Mouse (Mus musculus): ENCODE measurements around the gene Pdk2. TPM values are rescaled to one million over a fixed set of nuclear protein-coding genes. Genes with fewer than 3 reads are reported as not detected.

The Pdk2 gene
- polyA plus RNA-seq, 1 experiment from 2014 or later, result 13.9 TPM

DNA sequence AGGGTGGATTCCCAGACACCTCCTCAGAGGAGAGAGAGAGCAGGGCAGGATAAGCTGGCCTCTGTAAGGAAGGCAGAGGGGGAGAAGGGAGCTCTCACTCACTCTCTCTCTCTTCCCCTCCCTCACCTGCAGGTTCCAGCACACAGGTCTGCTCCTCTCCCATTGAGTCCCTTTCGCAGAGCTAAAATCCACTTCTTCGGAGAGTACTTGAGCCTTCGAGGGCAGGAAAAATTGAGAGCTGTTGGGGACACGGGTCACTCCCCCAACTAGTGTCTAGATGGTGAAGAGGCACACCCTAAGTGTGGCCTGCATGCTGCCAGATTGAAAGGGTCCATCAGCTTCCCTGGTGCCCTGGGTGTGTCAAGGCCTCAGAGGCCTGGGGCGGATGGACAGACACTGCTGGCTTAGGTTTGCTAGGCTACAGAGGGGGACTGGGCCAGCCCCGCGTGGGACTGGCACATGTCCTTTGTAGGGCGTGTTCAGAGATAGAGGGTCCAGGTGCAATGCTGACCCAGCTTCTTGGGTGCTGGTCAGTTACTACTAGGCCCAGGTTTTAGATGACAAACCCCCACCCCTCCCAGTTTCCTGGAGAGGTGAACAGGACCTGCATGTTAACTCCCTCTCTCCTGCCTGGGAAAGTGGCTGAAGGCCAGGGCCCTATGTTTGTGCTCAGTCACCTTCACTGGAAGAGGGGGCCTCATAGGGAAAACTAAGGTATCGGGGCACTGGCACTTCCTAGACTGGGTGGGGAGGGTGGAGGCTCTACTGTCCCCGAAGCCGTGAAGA, 15.7 kb downstream of the Pdk2 start:
- Histone ChIP-seq H3K36me3 (ENCODE audit: control insufficient read depth, insufficient read depth) (peaks cover 47% of the 10 kb centered on the region), H3K9me3 (replicated peaks; ENCODE audit: control insufficient read depth, low read length) (no peaks in the 10 kb centered on the region), H3K4me2 (ENCODE audit: low read depth, low read length) (no peak overlapping the region), H3K4me3 (ENCODE audit: low read depth, low read length) (no peak overlapping the region), H3K27ac (ENCODE audit: low read length) (peak overlapping the region; percentile 16; the same call in 1 of the 2 replicates), H3K9ac (ENCODE audit: low read depth, low read length) (no peak overlapping the region), H3K27me3 (ENCODE audit: control insufficient read depth, insufficient read depth, low read depth, low read length) (no peaks in the 10 kb centered on the region), H3K4me1 (ENCODE audit: control insufficient read depth, low read depth, low read length) (peaks cover 5% of the 10 kb centered on the region; the same call in 1 of the 2 replicates)
- ATAC-seq (ENCODE audit: low read depth), result no peak
- WGBS (ENCODE audit: insufficient replicate concordance), result 79% methylated on average over 11 of the region's 11 CpGs

DNA sequence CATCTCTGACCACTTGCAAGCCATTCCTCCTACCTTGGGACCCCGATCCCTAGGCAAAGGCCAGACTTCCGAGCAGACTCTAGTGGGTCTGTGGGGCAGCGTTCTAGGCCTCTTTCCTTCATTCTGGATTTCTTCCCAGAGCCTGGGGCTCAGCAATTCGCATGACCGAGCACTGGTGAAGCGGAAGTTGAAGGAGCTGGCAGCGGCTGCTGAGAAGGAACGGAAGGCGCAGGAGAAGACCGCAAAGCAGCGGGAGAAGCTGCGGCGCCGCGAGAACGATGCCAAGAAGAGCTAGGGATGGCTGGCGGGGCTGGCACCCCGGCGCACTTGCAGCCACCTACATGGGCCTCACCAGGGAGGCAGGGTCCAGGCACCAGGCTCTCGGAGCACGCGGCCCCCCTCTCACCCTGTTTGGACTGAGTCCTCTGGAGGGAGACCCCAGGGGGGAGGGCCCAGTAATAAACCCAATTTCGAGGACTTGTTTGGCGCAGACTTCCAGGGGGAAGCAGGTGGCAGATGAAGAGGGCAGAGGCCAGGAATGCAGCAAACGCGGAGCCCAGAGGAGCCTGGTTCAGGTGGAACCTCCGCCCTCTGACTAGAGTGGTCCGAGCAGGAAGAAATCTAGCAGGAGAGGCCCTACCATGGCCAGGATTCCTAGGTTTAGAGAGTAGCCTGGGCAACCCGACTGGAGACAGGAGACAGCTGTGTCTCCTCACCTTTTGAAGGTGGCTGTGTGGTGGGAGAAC, 16.5 kb downstream of the Pdk2 start:
- peaks cover 53% of the 10 kb centered on the region for H3K36me3 ChIP-seq (ENCODE audit: control insufficient read depth, insufficient read depth)
- WGBS (ENCODE audit: insufficient replicate concordance), result 79% methylated on average over 29 of the region's 29 CpGs
- H3K9ac ChIP-seq (ENCODE audit: low read depth, low read length), result no peak overlapping the region
- H3K9me3 ChIP-seq (replicated peaks; ENCODE audit: control insufficient read depth, low read length), result no peaks in the 10 kb centered on the region
- ATAC-seq (ENCODE audit: low read depth), result no peak
- no peak overlapping the region for H3K4me3 ChIP-seq (ENCODE audit: low read depth, low read length)
- peaks cover 5% of the 10 kb centered on the region; the same call in 1 of the 2 replicates for H3K4me1 ChIP-seq (ENCODE audit: control insufficient read depth, low read depth, low read length)
- no peak overlapping the region for H3K4me2 ChIP-seq (ENCODE audit: low read depth, low read length)
- no peaks in the 10 kb centered on the region; the same call in 1 of the 2 replicates for H3K27me3 ChIP-seq (ENCODE audit: control insufficient read depth, insufficient read depth, low read depth, low read length)
- H3K27ac ChIP-seq (ENCODE audit: low read length), result no peak overlapping the region

DNA sequence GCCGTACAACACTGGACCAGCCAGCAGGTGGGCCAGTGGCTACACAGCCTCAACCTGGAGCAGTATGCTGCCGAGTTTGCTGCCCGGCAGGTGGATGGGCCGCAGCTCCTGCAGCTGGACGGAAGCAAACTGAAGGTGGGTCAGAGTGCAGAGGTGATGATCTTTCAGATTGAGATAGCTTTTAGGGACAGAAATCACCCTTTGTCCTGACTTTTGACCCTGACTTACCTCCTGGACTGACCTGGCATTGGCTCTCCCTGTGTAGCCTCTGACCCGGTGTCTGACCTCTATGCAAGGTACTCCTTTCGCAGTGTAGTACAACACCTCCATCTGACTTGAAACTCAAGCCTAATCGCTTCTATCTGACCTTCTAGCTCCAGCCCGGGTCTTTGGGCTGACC, 17.7 kb downstream of the Pdk2 start:
- Histone ChIP-seq H3K27ac (ENCODE audit: low read length) (no peak overlapping the region), H3K9ac (ENCODE audit: low read depth, low read length) (no peak overlapping the region), H3K4me3 (ENCODE audit: low read depth, low read length) (no peak overlapping the region), H3K4me2 (ENCODE audit: low read depth, low read length) (no peak overlapping the region), H3K9me3 (replicated peaks; ENCODE audit: control insufficient read depth, low read length) (no peaks in the 10 kb centered on the region), H3K4me1 (ENCODE audit: control insufficient read depth, low read depth, low read length) (peaks cover 5% of the 10 kb centered on the region; the same call in 1 of the 2 replicates), H3K36me3 (ENCODE audit: control insufficient read depth, insufficient read depth) (peaks cover 63% of the 10 kb centered on the region), H3K27me3 (ENCODE audit: control insufficient read depth, insufficient read depth, low read depth, low read length) (peaks cover 4% of the 10 kb centered on the region; the same call in 1 of the 2 replicates)
- WGBS (ENCODE audit: insufficient replicate concordance), result 86% methylated on average over 9 of the region's 9 CpGs
- no peak for ATAC-seq (ENCODE audit: low read depth)

DNA sequence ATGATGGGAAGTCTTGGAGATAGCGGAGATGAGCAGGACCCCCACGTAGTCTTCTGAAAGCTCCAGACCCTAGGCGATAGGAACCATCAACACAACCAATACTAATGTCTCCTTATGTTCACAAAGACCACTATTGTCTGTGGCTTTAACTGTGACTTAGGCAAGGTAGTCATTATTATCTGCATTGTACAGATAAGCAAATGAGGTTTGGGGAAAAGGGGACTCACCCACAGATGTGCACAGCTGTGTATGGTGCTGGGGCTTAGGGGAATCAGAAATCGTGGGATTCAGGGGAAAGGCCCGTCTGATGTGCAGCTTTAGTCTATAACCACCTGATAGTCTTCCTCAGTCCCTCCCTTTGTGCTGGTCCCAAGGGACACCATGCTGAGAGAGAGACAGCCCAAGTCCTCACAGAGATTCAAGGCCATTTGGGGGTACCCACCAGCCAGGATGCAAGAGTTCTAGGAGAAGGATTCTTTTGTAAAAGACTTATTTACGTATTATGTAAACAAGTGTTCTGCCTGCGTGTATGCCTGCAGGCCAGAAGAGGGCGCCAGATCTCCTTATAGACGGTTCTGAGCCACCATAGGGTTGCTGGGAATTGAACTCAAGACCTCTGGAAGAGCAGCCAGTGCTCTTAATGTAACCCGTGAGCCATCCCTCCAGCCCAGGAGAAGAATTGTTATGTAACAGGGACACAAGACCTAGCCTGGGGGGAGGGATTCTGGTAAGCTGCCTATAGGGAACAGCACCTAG, 18.7 kb downstream of the Pdk2 start:
- Histone ChIP-seq H3K4me2 (ENCODE audit: low read depth, low read length) (no peak overlapping the region), H3K27me3 (ENCODE audit: control insufficient read depth, insufficient read depth, low read depth, low read length) (peaks cover 4% of the 10 kb centered on the region; the same call in 1 of the 2 replicates), H3K36me3 (ENCODE audit: control insufficient read depth, insufficient read depth) (peaks cover 65% of the 10 kb centered on the region), H3K9ac (ENCODE audit: low read depth, low read length) (no peak overlapping the region), H3K4me1 (ENCODE audit: control insufficient read depth, low read depth, low read length) (peaks cover 5% of the 10 kb centered on the region; the same call in 1 of the 2 replicates), H3K4me3 (ENCODE audit: low read depth, low read length) (no peak overlapping the region), H3K27ac (ENCODE audit: low read length) (no peak overlapping the region), H3K9me3 (replicated peaks; ENCODE audit: control insufficient read depth, low read length) (no peaks in the 10 kb centered on the region)
- 61% methylated on average over 10 of the region's 10 CpGs for WGBS (ENCODE audit: insufficient replicate concordance)
- ATAC-seq (ENCODE audit: low read depth), result no peak

DNA sequence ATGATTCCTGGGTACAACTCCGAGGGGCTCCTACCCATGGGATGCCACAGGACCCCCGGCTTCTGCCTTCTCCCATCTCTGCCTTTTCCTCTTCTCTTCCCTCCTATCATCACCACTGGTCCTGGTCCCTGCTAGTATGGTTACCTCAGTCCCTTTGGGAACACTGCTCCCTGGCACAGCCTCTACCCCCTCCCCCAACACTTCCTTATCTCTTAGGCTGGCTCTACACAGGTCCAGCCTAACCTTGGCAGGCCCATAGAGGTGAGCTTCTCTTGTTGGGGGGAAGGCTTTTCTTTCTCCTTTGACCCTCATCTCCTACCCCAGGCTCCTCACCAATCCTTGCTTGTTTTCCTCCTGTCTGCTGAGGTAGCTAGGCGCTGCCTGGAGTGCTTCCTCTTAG, 25.7 kb downstream of the Pdk2 start:
- no peak for ATAC-seq (ENCODE audit: low read depth)
- 73% methylated on average over 3 of the region's 3 CpGs for WGBS (ENCODE audit: insufficient replicate concordance)
- Histone ChIP-seq H3K27ac (ENCODE audit: low read length) (no peak overlapping the region; the same call in 1 of the 2 replicates), H3K4me1 (ENCODE audit: control insufficient read depth, low read depth, low read length) (peaks cover 40% of the 10 kb centered on the region), H3K4me3 (ENCODE audit: low read depth, low read length) (no peak overlapping the region), H3K27me3 (ENCODE audit: control insufficient read depth, insufficient read depth, low read depth, low read length) (peaks cover 4% of the 10 kb centered on the region; the same call in 1 of the 2 replicates), H3K9ac (ENCODE audit: low read depth, low read length) (peak overlapping the region; percentile 16), H3K36me3 (ENCODE audit: control insufficient read depth, insufficient read depth) (peaks cover 33% of the 10 kb centered on the region), H3K9me3 (replicated peaks; ENCODE audit: control insufficient read depth, low read length) (no peaks in the 10 kb centered on the region), H3K4me2 (ENCODE audit: low read depth, low read length) (0 out of 2 replicates have a peak overlapping the region, but pooled peaks have one; percentile 4)

DNA sequence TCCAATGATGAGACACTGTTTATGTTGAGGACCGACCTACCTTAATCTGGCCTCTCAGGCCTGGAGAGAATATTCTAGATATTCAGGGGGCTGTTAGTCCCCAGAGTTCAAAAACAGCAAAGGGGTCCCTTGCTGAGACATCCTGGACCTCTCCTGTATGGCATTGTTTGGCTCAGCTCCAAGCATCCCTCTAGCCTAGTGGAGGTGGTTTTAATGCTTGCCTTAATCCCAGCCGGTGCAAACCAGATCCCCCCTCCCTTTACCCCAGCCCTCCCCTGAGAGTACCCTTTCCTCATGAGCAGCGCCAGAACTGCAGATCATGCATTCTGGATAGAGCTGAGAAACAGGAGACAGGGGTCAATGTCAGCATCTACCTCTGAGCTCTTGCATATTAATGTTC, 28.7 kb downstream of the Pdk2 start:
- Histone ChIP-seq H3K4me3 (ENCODE audit: low read depth, low read length) (peak overlapping the region; percentile 71), H3K36me3 (ENCODE audit: control insufficient read depth, insufficient read depth) (peaks cover 16% of the 10 kb centered on the region), H3K4me1 (ENCODE audit: control insufficient read depth, low read depth, low read length) (peaks cover 60% of the 10 kb centered on the region), H3K9me3 (replicated peaks; ENCODE audit: control insufficient read depth, low read length) (no peaks in the 10 kb centered on the region), H3K9ac (ENCODE audit: low read depth, low read length) (peak overlapping the region; percentile 66), H3K4me2 (ENCODE audit: low read depth, low read length) (peak overlapping the region; percentile 70), H3K27ac (ENCODE audit: low read length) (peak overlapping the region; percentile 98), H3K27me3 (ENCODE audit: control insufficient read depth, insufficient read depth, low read depth, low read length) (no peaks in the 10 kb centered on the region)
- ATAC-seq (ENCODE audit: low read depth), result no peak
- WGBS (ENCODE audit: insufficient replicate concordance), result 28% methylated on average over 3 of the region's 3 CpGs

DNA sequence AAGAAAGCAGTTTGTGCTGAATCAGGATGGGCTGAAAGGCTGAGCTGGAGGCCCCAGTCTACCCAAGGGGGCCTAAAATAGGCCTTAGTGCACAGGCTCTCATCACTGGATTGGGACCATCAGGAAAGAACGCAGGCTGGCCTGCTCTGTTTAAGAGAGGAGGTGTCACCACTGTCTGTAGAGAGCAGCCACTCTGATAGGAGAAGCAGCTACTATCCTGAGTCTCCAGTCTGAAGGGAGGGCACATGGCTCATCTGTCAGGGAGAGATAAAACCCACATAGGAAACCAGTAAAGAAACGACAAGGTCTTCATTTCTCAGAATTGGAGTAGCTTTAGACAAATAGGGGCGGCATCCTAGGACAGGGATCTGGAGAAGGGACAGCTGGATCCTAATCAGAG, 29.1 kb downstream of the Pdk2 start:
- Histone ChIP-seq H3K27me3 (ENCODE audit: control insufficient read depth, insufficient read depth, low read depth, low read length) (no peaks in the 10 kb centered on the region), H3K4me1 (ENCODE audit: control insufficient read depth, low read depth, low read length) (peaks cover 64% of the 10 kb centered on the region), H3K4me2 (ENCODE audit: low read depth, low read length) (peak overlapping the region; percentile 70), H3K9me3 (replicated peaks; ENCODE audit: control insufficient read depth, low read length) (no peaks in the 10 kb centered on the region), H3K27ac (ENCODE audit: low read length) (peak overlapping the region; percentile 98), H3K36me3 (ENCODE audit: control insufficient read depth, insufficient read depth) (peaks cover 13% of the 10 kb centered on the region), H3K4me3 (ENCODE audit: low read depth, low read length) (peak overlapping the region; percentile 71), H3K9ac (ENCODE audit: low read depth, low read length) (peak overlapping the region; percentile 85)
- peak; percentile 96 for ATAC-seq (ENCODE audit: low read depth)
- 19% methylated on average over 3 of the region's 3 CpGs for WGBS (ENCODE audit: insufficient replicate concordance)

DNA sequence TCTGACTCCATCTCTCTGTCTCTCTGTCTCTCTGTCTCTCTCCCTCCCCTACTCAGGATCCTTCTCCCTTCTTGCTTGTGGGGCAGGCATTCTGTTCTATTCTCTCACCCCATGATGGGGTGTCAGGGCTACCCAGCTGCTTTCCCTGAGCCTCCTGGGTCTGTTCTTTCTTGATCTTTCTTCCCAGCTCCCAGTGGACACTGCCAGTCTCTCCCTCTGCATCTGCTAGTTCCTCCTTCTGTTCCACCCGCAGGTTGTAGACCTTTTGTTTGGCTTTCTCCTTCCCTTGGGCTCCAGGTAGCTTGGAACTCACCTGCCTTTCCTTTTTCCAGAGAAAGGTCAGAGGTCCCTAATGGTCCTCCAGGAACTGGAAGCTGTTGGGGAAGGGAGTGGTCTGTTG, 29.7 kb downstream of the Pdk2 start:
- peak overlapping the region; percentile 71 for H3K4me3 ChIP-seq (ENCODE audit: low read depth, low read length)
- H3K27ac ChIP-seq (ENCODE audit: low read length), result peak overlapping the region; percentile 98
- H3K9ac ChIP-seq (ENCODE audit: low read depth, low read length), result peak overlapping the region; percentile 85
- WGBS (ENCODE audit: insufficient replicate concordance), result 3% methylated on average over 1 of the region's 1 CpGs
- no peaks in the 10 kb centered on the region for H3K9me3 ChIP-seq (replicated peaks; ENCODE audit: control insufficient read depth, low read length)
- no peaks in the 10 kb centered on the region for H3K27me3 ChIP-seq (ENCODE audit: control insufficient read depth, insufficient read depth, low read depth, low read length)
- H3K36me3 ChIP-seq (ENCODE audit: control insufficient read depth, insufficient read depth), result peaks cover 10% of the 10 kb centered on the region
- peaks cover 69% of the 10 kb centered on the region for H3K4me1 ChIP-seq (ENCODE audit: control insufficient read depth, low read depth, low read length)
- no peak for ATAC-seq (ENCODE audit: low read depth)
- H3K4me2 ChIP-seq (ENCODE audit: low read depth, low read length), result peak overlapping the region; percentile 70
